Mouse (Mus musculus) right cerebral cortex, postnatal 14 days (tissue): ENCODE measurements at regions not wholly inside any gene's neighbourhood (a gene's known extent, or its start where the extent isn't known, plus 50 kb on each side); places are given as distances from the start of the nearest gene placed in this dataset.
"Not testable (repeated sequence)": the region's sequence is repeated elsewhere in the genome, so short reads cannot be mapped to it uniquely, and the experiment has no call there.

Source experiments
- DNase-seq: peaks from one replicate; pipeline ENCODE4 v3.0.0; 2022

- DNase-seq: no peak
Measured at GRCm38 (mm10) chr7:73827549-73827948, 87.4 kb downstream of the Fam174b start.

- DNase-seq: no peak
Measured at GRCm38 (mm10) chr7:73830581-73830980, 90.5 kb downstream of the Fam174b start.

- no peak for DNase-seq
Measured at GRCm38 (mm10) chr7:73840381-73840780, 100.3 kb downstream of the Fam174b start.

GRCm38 (mm10) chr7:73852184-73852583, 112.1 kb downstream of the Fam174b start:
- no peak for DNase-seq

GRCm38 (mm10) chr7:73853296-73853950, 113.3 kb downstream of the Fam174b start:
- DNase-seq: not testable (repeated sequence)

GRCm38 (mm10) chr7:73855489-73855888, 115.4 kb downstream of the Fam174b start:
- DNase-seq: peak; percentile 44

GRCm38 (mm10) chr7:73856908-73857307, 116.8 kb downstream of the Fam174b start:
- DNase-seq: no peak

- DNase-seq: no peak
Measured at GRCm38 (mm10) chr7:73865086-73865485, 125.0 kb downstream of the Fam174b start.

GRCm38 (mm10) chr7:73872181-73872580, 132.1 kb downstream of the Fam174b start:
- DNase-seq: no peak

- no peak for DNase-seq
Measured at GRCm38 (mm10) chr7:73881252-73882042, 132.0 kb downstream of the St8sia2 start.

- no peak for DNase-seq
Measured at GRCm38 (mm10) chr7:73886152-73886551, 127.3 kb downstream of the St8sia2 start.
